Mouse (Mus musculus): ENCODE data around the gene Hsph1. TPM values are rescaled to one million over a fixed set of nuclear protein-coding genes. Genes with fewer than 3 reads are reported as not detected.

Hsph1 gene
- polyA plus RNA-seq, 1 experiment: 163 TPM

GRCm38 (mm10) chr5:149641277-149641892 is 5.2 kb upstream of the Hsph1 start:
- Histone ChIP-seq H3K36me3 (ENCODE audit: control insufficient read depth, insufficient read depth, low read length, poor library complexity, severe bottlenecking) (no peaks in the 10 kb centered on the region), H3K27ac (ENCODE audit: insufficient read depth, low read length) (peak overlapping the region; percentile 83), H3K27me3 (ENCODE audit: control insufficient read depth, insufficient read depth, low read length, poor library complexity, severe bottlenecking) (no peaks in the 10 kb centered on the region), H3K9me3 (replicated peaks; ENCODE audit: control insufficient read depth, insufficient read depth, low read length, poor library complexity, severe bottlenecking) (no peaks in the 10 kb centered on the region), H3K4me1 (ENCODE audit: control insufficient read depth, insufficient read depth, low read length) (no peaks in the 10 kb centered on the region), H3K4me3 (ENCODE audit: low read depth, low read length) (peak overlapping the region; percentile 86), H3K9ac (ENCODE audit: low read depth, poor library complexity, severe bottlenecking) (peak overlapping the region; percentile 82)
- peak; percentile 77 for TF ChIP-seq POLR2A (IDR thresholded peaks at IDR 0.05; ENCODE audit: insufficient read depth, low read length)
- TF ChIP-seq CTCF (IDR thresholded peaks at IDR 0.05; ENCODE audit: low read depth, low read length): no peak

- H3K36me3 ChIP-seq (ENCODE audit: control insufficient read depth, insufficient read depth, low read length, poor library complexity, severe bottlenecking): peaks cover 23% of the 10 kb centered on the region
Measured at GRCm38 (mm10) chr5:149637306-149637705, 1.1 kb upstream of the Hsph1 start.

GRCm38 (mm10) chr5:149635556-149635955 is 620 bp downstream of the Hsph1 start:
- Histone ChIP-seq H3K4me3 (ENCODE audit: low read depth, low read length) (peak overlapping the region; percentile 91), H3K4me1 (ENCODE audit: control insufficient read depth, insufficient read depth, low read length) (no peaks in the 10 kb centered on the region), H3K9ac (ENCODE audit: low read depth, poor library complexity, severe bottlenecking) (peak overlapping the region; percentile 87), H3K9me3 (replicated peaks; ENCODE audit: control insufficient read depth, insufficient read depth, low read length, poor library complexity, severe bottlenecking) (no peaks in the 10 kb centered on the region), H3K36me3 (ENCODE audit: control insufficient read depth, insufficient read depth, low read length, poor library complexity, severe bottlenecking) (peaks cover 40% of the 10 kb centered on the region), H3K27ac (ENCODE audit: insufficient read depth, low read length) (no peak overlapping the region), H3K27me3 (ENCODE audit: control insufficient read depth, insufficient read depth, low read length, poor library complexity, severe bottlenecking) (no peaks in the 10 kb centered on the region)
- no peak for TF ChIP-seq POLR2A (IDR thresholded peaks at IDR 0.05; ENCODE audit: insufficient read depth, low read length)
- no peak for TF ChIP-seq EP300 (IDR thresholded peaks at IDR 0.05; ENCODE audit: insufficient read depth, low read depth, low read length)
- no peak for TF ChIP-seq CTCF (IDR thresholded peaks at IDR 0.05; ENCODE audit: low read depth, low read length)

More at GRCm38 (mm10) chr5:149637306-149637705, 1.1 kb upstream of the Hsph1 start:
- H3K9ac ChIP-seq (ENCODE audit: low read depth, poor library complexity, severe bottlenecking): 0 out of 2 replicates have a peak overlapping the region, but pooled peaks have one; percentile 27
- no peaks in the 10 kb centered on the region for H3K27me3 ChIP-seq (ENCODE audit: control insufficient read depth, insufficient read depth, low read length, poor library complexity, severe bottlenecking)
- H3K4me3 ChIP-seq (ENCODE audit: low read depth, low read length): no peak overlapping the region
- no peaks in the 10 kb centered on the region for H3K4me1 ChIP-seq (ENCODE audit: control insufficient read depth, insufficient read depth, low read length)
- no peak overlapping the region for H3K27ac ChIP-seq (ENCODE audit: insufficient read depth, low read length)
- no peaks in the 10 kb centered on the region for H3K9me3 ChIP-seq (replicated peaks; ENCODE audit: control insufficient read depth, insufficient read depth, low read length, poor library complexity, severe bottlenecking)
- TF ChIP-seq POLR2A (IDR thresholded peaks at IDR 0.05; ENCODE audit: insufficient read depth, low read length) (no peak), CTCF (IDR thresholded peaks at IDR 0.05; ENCODE audit: low read depth, low read length) (no peak), EP300 (IDR thresholded peaks at IDR 0.05; ENCODE audit: insufficient read depth, low read depth, low read length) (no peak)

- H3K27ac ChIP-seq (ENCODE audit: insufficient read depth, low read length): no peak overlapping the region
- no peaks in the 10 kb centered on the region for H3K27me3 ChIP-seq (ENCODE audit: control insufficient read depth, insufficient read depth, low read length, poor library complexity, severe bottlenecking)
- H3K9me3 ChIP-seq (replicated peaks; ENCODE audit: control insufficient read depth, insufficient read depth, low read length, poor library complexity, severe bottlenecking): no peaks in the 10 kb centered on the region
- peak overlapping the region; percentile 87 for H3K9ac ChIP-seq (ENCODE audit: low read depth, poor library complexity, severe bottlenecking)
- H3K4me1 ChIP-seq (ENCODE audit: control insufficient read depth, insufficient read depth, low read length): no peaks in the 10 kb centered on the region
- H3K36me3 ChIP-seq (ENCODE audit: control insufficient read depth, insufficient read depth, low read length, poor library complexity, severe bottlenecking): peaks cover 50% of the 10 kb centered on the region
- H3K4me3 ChIP-seq (ENCODE audit: low read depth, low read length): peak overlapping the region; percentile 57
- no peak for TF ChIP-seq POLR2A (IDR thresholded peaks at IDR 0.05; ENCODE audit: insufficient read depth, low read length)
- no peak for TF ChIP-seq EP300 (IDR thresholded peaks at IDR 0.05; ENCODE audit: insufficient read depth, low read depth, low read length)
- no peak for TF ChIP-seq CTCF (IDR thresholded peaks at IDR 0.05; ENCODE audit: low read depth, low read length)
Measured at GRCm38 (mm10) chr5:149634409-149635035, 1.7 kb downstream of the Hsph1 start.

- H3K36me3 ChIP-seq (ENCODE audit: control insufficient read depth, insufficient read depth, low read length, poor library complexity, severe bottlenecking): peaks cover 81% of the 10 kb centered on the region
- TF ChIP-seq CTCF (IDR thresholded peaks at IDR 0.05; ENCODE audit: low read depth, low read length): no peak
- no peak for TF ChIP-seq EP300 (IDR thresholded peaks at IDR 0.05; ENCODE audit: insufficient read depth, low read depth, low read length)
- no peak for TF ChIP-seq POLR2A (IDR thresholded peaks at IDR 0.05; ENCODE audit: insufficient read depth, low read length)
Measured at GRCm38 (mm10) chr5:149625547-149625946, 10.6 kb downstream of the Hsph1 start.

More at GRCm38 (mm10) chr5:149625547-149625946, 10.6 kb downstream of the Hsph1 start:
- Histone ChIP-seq H3K4me1 (ENCODE audit: control insufficient read depth, insufficient read depth, low read length) (no peaks in the 10 kb centered on the region), H3K4me3 (ENCODE audit: low read depth, low read length) (no peak overlapping the region), H3K9me3 (replicated peaks; ENCODE audit: control insufficient read depth, insufficient read depth, low read length, poor library complexity, severe bottlenecking) (no peaks in the 10 kb centered on the region), H3K27me3 (ENCODE audit: control insufficient read depth, insufficient read depth, low read length, poor library complexity, severe bottlenecking) (no peaks in the 10 kb centered on the region), H3K9ac (ENCODE audit: low read depth, poor library complexity, severe bottlenecking) (no peak overlapping the region), H3K27ac (ENCODE audit: insufficient read depth, low read length) (no peak overlapping the region)

Measured in ES-Bruce4 (cell line).